Mouse (Mus musculus) c-Kit-positive CD71-positive TER-119-positive erythroid progenitor cells, embryonic 14.5 days (primary cell): ENCODE data around the gene Sv2b.

Source experiments
- DNase-seq: peaks from one replicate; pipeline ENCODE4 v3.0.0-alpha.2; 2013; ENCODE audit warnings: low spot score

The Sv2b gene

GRCm38 (mm10) chr7:75085473-75085872 lies 223.6 kb downstream of the Sv2b start:
- DNase-seq: no peak

GRCm38 (mm10) chr7:75080163-75080562 lies 228.9 kb downstream of the Sv2b start:
- DNase-seq: no peak

GRCm38 (mm10) chr7:75077560-75078208 lies 231.4 kb downstream of the Sv2b start:
- no peak for DNase-seq
